Mouse (Mus musculus) myocyte (in vitro differentiated cells): Measurements from ENCODE around the gene Nhs.

Source experiments
- POLR2A ChIP-seq: IDR thresholded peaks from one replicate; pipeline ENCODE4 v1.6.1; 2011; ENCODE audit warnings: low read depth, mild to moderate bottlenecking, control low read depth, moderate library complexity; ENCODE audit not compliant: insufficient read length
- USF1 ChIP-seq: IDR thresholded peaks from one replicate; pipeline ENCODE4 v1.6.1; 2011; ENCODE audit warnings: low read depth, mild to moderate bottlenecking, control low read depth, moderate library complexity

GRCm38 (mm10) chrX:161963372-161963771 is 196.2 kb downstream of the Nhs start:
- TF ChIP-seq USF1 = no peak
- TF ChIP-seq POLR2A = no peak
